In genomic region chr14:102975865-102976264, GRCm38 (mm10) we compare ENCODE assay signal across 12 mouse cellular contexts.
A peak's percentile ranks its signal among the peaks of the same experiment; 100 is the strongest.
DNase-seq lines count a peak whose midpoint lies in the region; ATAC-seq lines count a peak whose summit lies in the region.
"Had no signal": no experiment of that assay in that cellular context is flagged by ENCODE, and none has a peak within 500 bp of the region (broad histone marks: within the 10 kb centered on the region; RNA-seq: fewer than 3 reads in every experiment).

No protein-coding gene starts in this region.

- 0 out of 2 replicates have a peak, but pooled peaks have one; percentile 22 for ATAC-seq in frontal cortex, adult (ENCODE audit: low TSS enrichment)
- ATAC-seq: hindbrain, postnatal 0 days had no signal

- 0 out of 2 replicates have a peak, but pooled peaks cover 2% of the 10 kb centered on the region for H3K36me3 ChIP-seq in splenic B cell, adult 2 months (ENCODE audit: control insufficient read depth, insufficient read depth, low read length, poor library complexity, severe bottlenecking)
- H3K36me3 ChIP-seq: liver, embryonic 15.5 days had no signal

- DNase-seq in frontal cortex, postnatal 25 days (ENCODE audit: low spot score in 2 of 2): no peak
- peak; percentile 16 to 30 for DNase-seq in spleen, postnatal 36 days (ENCODE audit: low spot score in 2 of 2)
- DNase-seq in spleen, adult 12 weeks (ENCODE audit: low spot score): no peak
- peak; percentile 8 to 20 for DNase-seq in kidney, postnatal 4 days
- peak; percentile 76 for DNase-seq in splenic B cell, adult 2 months (ENCODE audit: low read depth, low spot score)
- no peak for DNase-seq in right cerebral cortex, postnatal 14 days
- no peak for DNase-seq in thymus, postnatal 4 days
- DNase-seq: gastrocnemius, postnatal 10 days; right cerebral cortex, postnatal 25 days had no signal

- no peaks in the 10 kb centered on the region for H3K27me3 ChIP-seq in splenic B cell, adult 2 months (ENCODE audit: control insufficient read depth, insufficient read depth, low read length, poor library complexity, severe bottlenecking)

Comparison
In these comparisons a context has a peak if more than half of its experiments do, and no peak if none do; other contexts are left out.
1. DNase-seq: peak in spleen, postnatal 36 days (2 of 2), kidney, postnatal 4 days (2 of 2) and splenic B cell, adult 2 months (single experiment); none in frontal cortex, postnatal 25 days (0 of 2), spleen, adult 12 weeks (single experiment), right cerebral cortex, postnatal 14 days (single experiment) and thymus, postnatal 4 days (single experiment).